Mouse (Mus musculus) liver, postnatal 0 days (tissue): Measurements from ENCODE around the gene Disp3.

Source experiments
- CTCF ChIP-seq: sonication (generic); IDR thresholded peaks from 2 replicates; pipeline ENCODE4 v1.5.1; 2016; ENCODE audit warnings: antibody characterized with exemption, low read depth
- EP300 ChIP-seq: IDR thresholded peaks from 2 replicates; pipeline ENCODE4 v1.6.1; 2016; ENCODE audit warnings: antibody characterized with exemption, low read depth, mild to moderate bottlenecking

DNA sequence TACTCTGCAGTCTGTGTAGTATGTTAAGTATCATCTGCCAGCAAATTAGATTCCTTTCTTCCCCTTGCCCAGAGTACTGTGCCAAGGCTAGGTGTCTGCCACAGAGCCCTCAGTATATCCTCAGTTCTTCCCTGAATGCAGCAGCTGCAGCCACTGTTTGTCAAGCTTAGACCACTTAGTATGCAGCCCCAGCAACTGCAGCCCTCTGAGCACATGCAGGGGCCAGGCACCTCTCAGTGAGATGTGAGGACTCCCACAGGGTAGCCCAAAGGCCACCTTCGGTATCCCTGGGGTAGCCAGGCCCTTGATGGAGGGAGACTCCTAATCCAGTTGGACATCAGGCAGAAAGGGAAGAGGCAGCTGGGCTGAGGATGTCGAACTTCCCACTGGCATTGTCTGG, 14.5 kb downstream of the Disp3 start:
- TF ChIP-seq EP300, result no peak
- no peak for TF ChIP-seq CTCF
